Mouse (Mus musculus) small intestine, adult 2 months (tissue): Measurements from ENCODE around the gene Mpp4. TPM values are rescaled to one million over a fixed set of nuclear protein-coding genes. Genes with fewer than 3 reads are reported as not detected.

Source experiments
- H3K27ac ChIP-seq: fragments of 200-500 bp; 2 replicates; pipeline ENCODE4 v1.5.1; 2012; ENCODE audit warnings: low read depth, low read length, control low read depth, inconsistent platforms; ENCODE audit not compliant: insufficient read depth
- H3K27me3 ChIP-seq: fragments of 200-500 bp; 2 replicates; pipeline ENCODE4 v1.6.1; 2012; ENCODE audit warnings: mild to moderate bottlenecking, moderate library complexity, low read length, inconsistent platforms; ENCODE audit not compliant: control insufficient read depth, insufficient read depth
- H3K36me3 ChIP-seq: fragments of 200-500 bp; 2 replicates; pipeline ENCODE4 v1.6.1; 2012; ENCODE audit warnings: mild to moderate bottlenecking, low read length, control low read depth, inconsistent platforms; ENCODE audit not compliant: control insufficient read depth, insufficient read depth
- H3K4me1 ChIP-seq: fragments of 200-500 bp; 2 replicates; pipeline ENCODE4 v1.6.1; 2012; ENCODE audit warnings: low read length, inconsistent platforms, mixed read lengths; ENCODE audit not compliant: control insufficient read depth, insufficient read depth, insufficient read length
- H3K4me3 ChIP-seq: fragments of 200-500 bp; 2 replicates; pipeline ENCODE4 v1.5.1; 2012; ENCODE audit warnings: low read depth, mild to moderate bottlenecking, control low read depth, inconsistent platforms, low read length, moderate library complexity
- CTCF ChIP-seq: fragments of 200-500 bp; IDR thresholded peaks from 2 replicates; pipeline ENCODE4 v1.5.1; 2012; ENCODE audit warnings: low read depth, mild to moderate bottlenecking, control low read depth, inconsistent platforms, low read length, moderate library complexity, mixed read lengths; ENCODE audit not compliant: insufficient replicate concordance, insufficient read length; ENCODE audit errors: extremely low read depth
- POLR2A ChIP-seq: fragments of 200-500 bp; IDR thresholded peaks from 2 replicates; pipeline ENCODE4 v1.6.1; 2012; ENCODE audit warnings: low read depth, mild to moderate bottlenecking, control low read depth, inconsistent platforms, low read length, moderate library complexity
- WGBS: fragments of 180-500 bp; shearing (Covaris S2); methylation state at CpG from one replicate; pipeline ENCODE4 v1.1.7; 2018; 5-methylcytosine and 5-hydroxymethylcytosine counted together
- polyA plus RNA-seq: library from polyadenylated mRNA; depleted of rRNA; stranded (reverse); fragments of >200 nt; gene quantifications from 2 replicates; pipeline ENCODE4 v1.2.3, GENCODE M21; 2012; rRNA removed

Gene Mpp4
- polyA plus RNA-seq, 1 experiment: 2.9 TPM

DNA sequence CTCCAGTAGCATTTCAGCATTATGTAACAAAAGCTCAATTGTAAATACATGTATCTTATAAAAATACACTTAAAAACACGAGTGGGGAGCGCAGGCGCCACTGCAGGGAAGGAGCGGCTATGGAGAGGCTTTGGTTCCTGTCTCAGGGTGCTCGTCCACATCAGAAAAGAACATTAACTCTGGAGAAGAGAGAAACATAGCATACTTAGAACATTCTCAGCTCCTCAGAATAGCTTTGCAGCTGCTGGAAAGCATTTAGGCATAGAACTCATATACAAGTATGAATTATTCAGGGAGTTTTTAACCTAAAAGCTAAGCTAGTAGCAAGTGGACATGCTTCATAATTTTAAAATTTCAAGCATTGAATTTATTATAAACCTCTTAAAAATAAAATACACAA is 62.2 kb downstream of the Mpp4 start:
- no peak for TF ChIP-seq POLR2A
- no peak for TF ChIP-seq CTCF
- 0 out of 2 replicates have a peak, but pooled peaks cover 2% of the 10 kb centered on the region for H3K36me3 ChIP-seq
- no peak overlapping the region for H3K4me3 ChIP-seq
- H3K27me3 ChIP-seq: no peaks in the 10 kb centered on the region
- no peaks in the 10 kb centered on the region for H3K4me1 ChIP-seq
- 87% methylated on average over 5 of the region's 5 CpGs for WGBS
- no peak overlapping the region for H3K27ac ChIP-seq

DNA sequence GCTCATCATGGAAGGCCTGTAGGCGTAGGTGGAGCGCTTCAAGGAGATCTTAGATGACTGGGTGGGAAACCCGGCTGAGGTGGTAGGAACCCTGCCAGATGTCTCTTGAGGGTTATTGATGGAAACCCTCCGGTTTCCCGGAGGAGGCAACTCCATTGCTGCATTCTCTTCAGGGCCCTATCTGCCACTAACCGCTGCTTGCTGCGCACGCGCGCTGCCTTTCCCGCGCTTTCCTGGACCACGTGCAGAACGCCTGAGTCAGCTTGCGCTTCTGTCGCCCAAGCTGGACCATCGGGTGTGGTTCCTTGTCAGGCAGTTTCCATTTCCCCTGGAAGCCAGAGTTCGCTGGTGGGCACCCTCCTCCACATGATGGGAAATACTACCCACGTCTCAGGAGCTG is 68.5 kb downstream of the Mpp4 start, which contains the start of gene C2cd6:
C2cd6 (minus strand) TSS at position 196 of the 400 bp plus-strand sequence.
- no peaks in the 10 kb centered on the region for H3K27me3 ChIP-seq
- no peaks in the 10 kb centered on the region for H3K4me1 ChIP-seq
- no peak for TF ChIP-seq CTCF
- no peak for TF ChIP-seq POLR2A
- no peaks in the 10 kb centered on the region for H3K36me3 ChIP-seq
- H3K27ac ChIP-seq: no peak within 1 kb of the TSS
- no peak within 1 kb of the TSS for H3K4me3 ChIP-seq
- 92% methylated on average over 19 of the region's 19 CpGs for WGBS

Other genes with a start within 250 kb of the Mpp4 start
- 10.2 and 13.0 TPM in 2 replicates for gene Trak2, start 190.0 kb downstream of the Mpp4 start, polyA plus RNA-seq
- 2.6 and 6.2 TPM in 2 replicates for gene Stradb, start 189.9 kb downstream of the Mpp4 start, polyA plus RNA-seq
- gene C2cd6, start 68.5 kb downstream of the Mpp4 start, polyA plus RNA-seq: not detected in 2 replicates
- 0.47 and 0.51 TPM in 2 replicates for gene Tmem237, start 43.0 kb downstream of the Mpp4 start, polyA plus RNA-seq
- 4.1 and 9.2 TPM in 2 replicates for gene Als2, start 73.8 kb upstream of the Mpp4 start, polyA plus RNA-seq
- gene Cdk15, start 93.5 kb upstream of the Mpp4 start, polyA plus RNA-seq: not detected in 2 replicates